Mouse (Mus musculus): Measurements from ENCODE around the gene Cradd. TPM values are rescaled to one million over a fixed set of nuclear protein-coding genes. Genes with fewer than 3 reads are reported as not detected.

The Cradd gene
- total and polyA plus RNA-seq, 2 experiments, result 8.9 to 24.7 TPM

- WGBS, result 72% methylated on average over 21 of the region's 23 CpGs
- DNase-seq (ENCODE audit: extremely low read depth, low read depth, low spot score), result no peak
- H3K79me2 ChIP-seq (ENCODE audit: control insufficient read depth, insufficient read depth, low read length), result no peaks in the 10 kb centered on the region; the same call in 1 of the 2 replicates
Observed at GRCm38 (mm10) chr10:95244961-95245679, 78.8 kb downstream of the Cradd start.

GRCm38 (mm10) chr10:95239196-95240069, 84.5 kb downstream of the Cradd start:
- H3K27ac ChIP-seq (replicated peaks; ENCODE audit: insufficient read depth, low read depth, low read length), result no peak overlapping the region
- no peak for DNase-seq (ENCODE audit: extremely low read depth, low read depth, low spot score)
- no peak overlapping the region for H3K4me3 ChIP-seq (ENCODE audit: insufficient read depth, low read depth, low read length)
- TF ChIP-seq POLR2A (IDR thresholded peaks at IDR 0.05; ENCODE audit: extremely low read depth, insufficient read depth, low read length) (no peak), CTCF (IDR thresholded peaks at IDR 0.05; ENCODE audit: low read depth, low read length) (no peak)
- no peak overlapping the region for H3K9ac ChIP-seq (ENCODE audit: low read depth, low read length)
- WGBS, result 84% methylated on average over 13 of the region's 13 CpGs
- H3K79me2 ChIP-seq (ENCODE audit: control insufficient read depth, insufficient read depth, low read length), result peaks cover 5% of the 10 kb centered on the region; the same call in 1 of the 2 replicates
- no peaks in the 10 kb centered on the region for H3K27me3 ChIP-seq (ENCODE audit: control insufficient read depth, insufficient read depth, low read length)
- H3K4me1 ChIP-seq (ENCODE audit: control insufficient read depth, insufficient read depth, low read length), result peaks cover 3% of the 10 kb centered on the region; the same call in 1 of the 2 replicates
- no peaks in the 10 kb centered on the region for H3K36me3 ChIP-seq (ENCODE audit: control insufficient read depth, insufficient read depth, low read length)

More at GRCm38 (mm10) chr10:95244961-95245679, 78.8 kb downstream of the Cradd start:
- Histone ChIP-seq H3K4me3 (ENCODE audit: insufficient read depth, low read depth, low read length) (no peak overlapping the region), H3K27me3 (ENCODE audit: control insufficient read depth, insufficient read depth, low read length) (no peaks in the 10 kb centered on the region), H3K36me3 (ENCODE audit: control insufficient read depth, insufficient read depth, low read length) (no peaks in the 10 kb centered on the region), H3K27ac (replicated peaks; ENCODE audit: insufficient read depth, low read depth, low read length) (no peak overlapping the region), H3K4me1 (ENCODE audit: control insufficient read depth, insufficient read depth, low read length) (no peaks in the 10 kb centered on the region; the same call in 1 of the 2 replicates), H3K9ac (ENCODE audit: low read depth, low read length) (no peak overlapping the region)
- TF ChIP-seq POLR2A (IDR thresholded peaks at IDR 0.05; ENCODE audit: extremely low read depth, insufficient read depth, low read length), result no peak
- TF ChIP-seq CTCF (IDR thresholded peaks at IDR 0.05; ENCODE audit: low read depth, low read length), result no peak

- no peak for TF ChIP-seq CTCF (IDR thresholded peaks at IDR 0.05; ENCODE audit: low read depth, low read length)
- no peak for TF ChIP-seq POLR2A (IDR thresholded peaks at IDR 0.05; ENCODE audit: extremely low read depth, insufficient read depth, low read length)
- WGBS, result 38% methylated on average over 2 of the region's 2 CpGs
Observed at GRCm38 (mm10) chr10:95238667-95239066, 85.3 kb downstream of the Cradd start.

GRCm38 (mm10) chr10:95236226-95236625, 87.7 kb downstream of the Cradd start:
- no peak overlapping the region for H3K4me3 ChIP-seq (ENCODE audit: insufficient read depth, low read depth, low read length)
- DNase-seq (ENCODE audit: extremely low read depth, low read depth, low spot score), result peak; percentile 56
- H3K36me3 ChIP-seq (ENCODE audit: control insufficient read depth, insufficient read depth, low read length), result no peaks in the 10 kb centered on the region
- H3K4me1 ChIP-seq (ENCODE audit: control insufficient read depth, insufficient read depth, low read length), result peaks cover 16% of the 10 kb centered on the region
- H3K27me3 ChIP-seq (ENCODE audit: control insufficient read depth, insufficient read depth, low read length), result no peaks in the 10 kb centered on the region
- H3K27ac ChIP-seq (replicated peaks; ENCODE audit: insufficient read depth, low read depth, low read length), result peak overlapping the region; percentile 5
- TF ChIP-seq CTCF (IDR thresholded peaks at IDR 0.05; ENCODE audit: low read depth, low read length), result no peak
- no peak for TF ChIP-seq POLR2A (IDR thresholded peaks at IDR 0.05; ENCODE audit: extremely low read depth, insufficient read depth, low read length)
- no peak overlapping the region for H3K9ac ChIP-seq (ENCODE audit: low read depth, low read length)
- WGBS, result 73% methylated on average over 8 of the region's 8 CpGs
- peaks cover 10% of the 10 kb centered on the region; the same call in 1 of the 2 replicates for H3K79me2 ChIP-seq (ENCODE audit: control insufficient read depth, insufficient read depth, low read length)

More at GRCm38 (mm10) chr10:95238667-95239066, 85.3 kb downstream of the Cradd start:
- H3K27me3 ChIP-seq (ENCODE audit: control insufficient read depth, insufficient read depth, low read length), result no peaks in the 10 kb centered on the region
- no peaks in the 10 kb centered on the region for H3K36me3 ChIP-seq (ENCODE audit: control insufficient read depth, insufficient read depth, low read length)
- peaks cover 6% of the 10 kb centered on the region; the same call in 1 of the 2 replicates for H3K4me1 ChIP-seq (ENCODE audit: control insufficient read depth, insufficient read depth, low read length)
- 0 out of 2 replicates have a peak overlapping the region, but pooled peaks have one; percentile 27 for H3K27ac ChIP-seq (replicated peaks; ENCODE audit: insufficient read depth, low read depth, low read length)
- no peak overlapping the region for H3K4me3 ChIP-seq (ENCODE audit: insufficient read depth, low read depth, low read length)
- H3K79me2 ChIP-seq (ENCODE audit: control insufficient read depth, insufficient read depth, low read length), result peaks cover 5% of the 10 kb centered on the region; the same call in 1 of the 2 replicates
- peak; percentile 45 for DNase-seq (ENCODE audit: extremely low read depth, low read depth, low spot score)
- no peak overlapping the region for H3K9ac ChIP-seq (ENCODE audit: low read depth, low read length)

- Histone ChIP-seq H3K36me3 (ENCODE audit: control insufficient read depth, insufficient read depth, low read length) (no peaks in the 10 kb centered on the region), H3K79me2 (ENCODE audit: control insufficient read depth, insufficient read depth, low read length) (peaks cover 14% of the 10 kb centered on the region; the same call in 1 of the 2 replicates), H3K4me3 (ENCODE audit: insufficient read depth, low read depth, low read length) (no peak overlapping the region), H3K4me1 (ENCODE audit: control insufficient read depth, insufficient read depth, low read length) (peaks cover 16% of the 10 kb centered on the region), H3K9ac (ENCODE audit: low read depth, low read length) (no peak overlapping the region), H3K27ac (replicated peaks; ENCODE audit: insufficient read depth, low read depth, low read length) (no peak overlapping the region), H3K27me3 (ENCODE audit: control insufficient read depth, insufficient read depth, low read length) (no peaks in the 10 kb centered on the region)
- TF ChIP-seq CTCF (IDR thresholded peaks at IDR 0.05; ENCODE audit: low read depth, low read length), result no peak
- TF ChIP-seq POLR2A (IDR thresholded peaks at IDR 0.05; ENCODE audit: extremely low read depth, insufficient read depth, low read length), result no peak
- no peak for DNase-seq (ENCODE audit: extremely low read depth, low read depth, low spot score)
- 76% methylated on average over 3 of the region's 3 CpGs for whole genome bisulfite sequencing
Observed at GRCm38 (mm10) chr10:95234661-95235060, 89.3 kb downstream of the Cradd start.

All from liver, adult 2 months (tissue).